Mouse (Mus musculus) embryonic facial prominence, embryonic 12.5 days (tissue): ENCODE results near the gene Slc47a1. TPM values are rescaled to one million over a fixed set of nuclear protein-coding genes. Genes with fewer than 3 reads are reported as not detected.

ENCODE experiments used
- polyA plus RNA-seq: library from polyadenylated mRNA; unstranded; fragments of >200 nt; fragmentation: Nextera tagmentation; extraction: Ambion mirVana; gene quantifications from 2 replicates; pipeline ENCODE4 v1.2.1, GENCODE M21; 2016

Slc47a1 gene
- polyA plus RNA-seq, 1 experiment from 2014 or later: 0.10 TPM

Other genes with a start within 250 kb of the Slc47a1 start
- gene Usp22, start 203.3 kb downstream of the Slc47a1 start, polyA plus RNA-seq: 212 and 221 TPM in 2 replicates
- gene Aldh3a1, start 170.8 kb downstream of the Slc47a1 start, polyA plus RNA-seq: 0.13 and 0.24 TPM in 2 replicates
- 22.7 and 23.8 TPM in 2 replicates for gene Aldh3a2, start 110.9 kb downstream of the Slc47a1 start, polyA plus RNA-seq
- gene Slc47a2, start 35.5 kb downstream of the Slc47a1 start, polyA plus RNA-seq: not detected in 2 replicates
- gene Rnf112, start 75.8 kb upstream of the Slc47a1 start, polyA plus RNA-seq: 1.6 and 2.5 TPM in 2 replicates
- gene Mfap4, start 107.1 kb upstream of the Slc47a1 start, polyA plus RNA-seq: 231 and 256 TPM in 2 replicates
- 101 and 102 TPM in 2 replicates for gene Mapk7, start 116.1 kb upstream of the Slc47a1 start, polyA plus RNA-seq
- 35.2 and 36.7 TPM in 2 replicates for gene B9d1, start 126.8 kb upstream of the Slc47a1 start, polyA plus RNA-seq
- gene Epn2, start 201.3 kb upstream of the Slc47a1 start, polyA plus RNA-seq: 28.3 TPM in 2 replicates